Mouse (Mus musculus) stomach, embryonic 15.5 days (tissue): Measurements from ENCODE around the gene Amd1. TPM values are rescaled to one million over a fixed set of nuclear protein-coding genes. Genes with fewer than 3 reads are reported as not detected.

Experiments used
- ATAC-seq: fragments of 200-750 bp; cut with Nextera tagmentation; 2 replicates; pipeline ENCODE4 v1.8.0; 2017; ENCODE audit warnings: low read depth, moderate number of reproducible peaks, moderate TSS enrichment; ENCODE audit not compliant: insufficient read depth, low FRiP score
- H3K27ac ChIP-seq: fragments of 300-500 bp; sonication (generic); 2 replicates; pipeline ENCODE4 v1.5.1; 2015; ENCODE audit warnings: mild to moderate bottlenecking, inconsistent platforms
- H3K27me3 ChIP-seq: fragments of 300-500 bp; sonication (generic); replicated peaks from 2 replicates; pipeline ENCODE4 v1.6.1; 2015; ENCODE audit warnings: inconsistent platforms
- H3K36me3 ChIP-seq: fragments of 300-500 bp; sonication (generic); 2 replicates; pipeline ENCODE4 v1.6.1; 2015; ENCODE audit warnings: inconsistent platforms
- H3K4me1 ChIP-seq: fragments of 300-500 bp; sonication (generic); 2 replicates; pipeline ENCODE4 v1.6.1; 2015; ENCODE audit warnings: inconsistent platforms
- H3K4me2 ChIP-seq: fragments of 300-500 bp; sonication (generic); 2 replicates; pipeline ENCODE4 v1.6.1; 2015; ENCODE audit warnings: mild to moderate bottlenecking, inconsistent platforms
- H3K4me3 ChIP-seq: fragments of 300-500 bp; sonication (generic); replicated peaks from 2 replicates; pipeline ENCODE4 v1.5.1; 2015; ENCODE audit warnings: inconsistent platforms
- H3K9ac ChIP-seq: fragments of 300-500 bp; sonication (generic); 2 replicates; pipeline ENCODE4 v1.6.1; 2015; ENCODE audit warnings: inconsistent platforms
- H3K9me3 ChIP-seq: fragments of 300-500 bp; sonication (generic); 2 replicates; pipeline ENCODE4 v1.6.1; 2016; ENCODE audit warnings: inconsistent platforms
- WGBS: fragments of 180-500 bp; shearing (Covaris S2); methylation state at CpG from one replicate; pipeline ENCODE4 v1.1.7; 2015; 5-methylcytosine and 5-hydroxymethylcytosine counted together
- polyA plus RNA-seq: library from polyadenylated mRNA; unstranded; fragments of >200 nt; fragmentation: Nextera tagmentation; extraction: Ambion mirVana; gene quantifications from 2 replicates; pipeline ENCODE4 v1.2.1, GENCODE M21; 2015

Amd1 gene
- polyA plus RNA-seq, 1 experiment from 2014 or later, result 60.3 TPM

- no peak for ATAC-seq
- H3K9me3 ChIP-seq, result no peaks in the 10 kb centered on the region
- no peak overlapping the region for H3K4me2 ChIP-seq
- H3K27ac ChIP-seq, result no peak overlapping the region
- WGBS, result 83% methylated on average over 1 of the region's 1 CpGs
- peaks cover 23% of the 10 kb centered on the region; the same call in 1 of the 2 replicates for H3K36me3 ChIP-seq
- H3K27me3 ChIP-seq, result no peaks in the 10 kb centered on the region
- no peak overlapping the region for H3K4me3 ChIP-seq
- no peak overlapping the region for H3K9ac ChIP-seq
- no peaks in the 10 kb centered on the region for H3K4me1 ChIP-seq
These were observed 15.2 kb downstream of the Amd1 start for GRCm38 (mm10) chr10:40286767-40287166.

GRCm38 (mm10) chr10:40285571-40285970 lies 16.4 kb downstream of the Amd1 start:
- Histone ChIP-seq H3K27ac (no peak overlapping the region), H3K27me3 (no peaks in the 10 kb centered on the region), H3K36me3 (peaks cover 13% of the 10 kb centered on the region; the same call in 1 of the 2 replicates), H3K4me1 (no peaks in the 10 kb centered on the region), H3K9ac (no peak overlapping the region), H3K4me3 (no peak overlapping the region), H3K4me2 (no peak overlapping the region), H3K9me3 (no peaks in the 10 kb centered on the region)
- no peak for ATAC-seq
- WGBS, result 84% methylated on average over 1 of the region's 1 CpGs

GRCm38 (mm10) chr10:40284997-40285396 lies 17.0 kb downstream of the Amd1 start:
- Histone ChIP-seq H3K27me3 (no peaks in the 10 kb centered on the region), H3K4me1 (no peaks in the 10 kb centered on the region)

GRCm38 (mm10) chr10:40284179-40284831 lies 17.7 kb downstream of the Amd1 start:
- no peak for ATAC-seq
- H3K4me2 ChIP-seq, result no peak overlapping the region
- no peaks in the 10 kb centered on the region for H3K9me3 ChIP-seq
- no peaks in the 10 kb centered on the region for H3K4me1 ChIP-seq
- H3K36me3 ChIP-seq, result peaks cover 8% of the 10 kb centered on the region; the same call in 1 of the 2 replicates
- WGBS, result 79% methylated on average over 10 of the region's 10 CpGs
- H3K27me3 ChIP-seq, result no peaks in the 10 kb centered on the region
- no peak overlapping the region for H3K4me3 ChIP-seq
- no peak overlapping the region for H3K9ac ChIP-seq
- H3K27ac ChIP-seq, result no peak overlapping the region

More at GRCm38 (mm10) chr10:40284997-40285396, 17.0 kb downstream of the Amd1 start:
- Histone ChIP-seq H3K9me3 (no peaks in the 10 kb centered on the region), H3K9ac (no peak overlapping the region), H3K27ac (no peak overlapping the region), H3K4me3 (no peak overlapping the region), H3K4me2 (no peak overlapping the region), H3K36me3 (peaks cover 12% of the 10 kb centered on the region; the same call in 1 of the 2 replicates)
- 89% methylated on average over 3 of the region's 3 CpGs for WGBS
- ATAC-seq, result no peak

GRCm38 (mm10) chr10:40283636-40284035 lies 18.4 kb downstream of the Amd1 start:
- H3K27me3 ChIP-seq, result no peaks in the 10 kb centered on the region
- H3K9me3 ChIP-seq, result no peaks in the 10 kb centered on the region
- no peak overlapping the region for H3K9ac ChIP-seq
- H3K27ac ChIP-seq, result no peak overlapping the region
- no peak overlapping the region for H3K4me2 ChIP-seq
- H3K4me3 ChIP-seq, result no peak overlapping the region
- 91% methylated on average over 9 of the region's 9 CpGs for WGBS
- peaks cover 8% of the 10 kb centered on the region; the same call in 1 of the 2 replicates for H3K36me3 ChIP-seq
- no peak for ATAC-seq
- H3K4me1 ChIP-seq, result no peaks in the 10 kb centered on the region

GRCm38 (mm10) chr10:40281565-40281964 lies 20.4 kb downstream of the Amd1 start:
- Histone ChIP-seq H3K27ac (no peak overlapping the region), H3K4me2 (no peak overlapping the region), H3K9ac (no peak overlapping the region), H3K36me3 (peaks cover 8% of the 10 kb centered on the region; the same call in 1 of the 2 replicates), H3K27me3 (no peaks in the 10 kb centered on the region), H3K9me3 (no peaks in the 10 kb centered on the region), H3K4me3 (no peak overlapping the region), H3K4me1 (no peaks in the 10 kb centered on the region)
- ATAC-seq, result no peak; the same call in 1 of the 2 replicates
- WGBS, result 93% methylated on average over 2 of the region's 2 CpGs

GRCm38 (mm10) chr10:40278317-40278716 lies 23.7 kb downstream of the Amd1 start:
- no peaks in the 10 kb centered on the region for H3K9me3 ChIP-seq
- H3K4me1 ChIP-seq, result no peaks in the 10 kb centered on the region
- H3K27me3 ChIP-seq, result no peaks in the 10 kb centered on the region
- H3K36me3 ChIP-seq, result no peaks in the 10 kb centered on the region
- no peak overlapping the region for H3K4me2 ChIP-seq
- no peak overlapping the region for H3K4me3 ChIP-seq
- 58% methylated on average over 5 of the region's 5 CpGs for WGBS
- no peak overlapping the region for H3K9ac ChIP-seq
- ATAC-seq, result peak; percentile 28; the same call in 1 of the 2 replicates
- H3K27ac ChIP-seq, result no peak overlapping the region

GRCm38 (mm10) chr10:40275991-40276390 lies 26.0 kb downstream of the Amd1 start:
- no peak for ATAC-seq
- Histone ChIP-seq H3K27me3 (no peaks in the 10 kb centered on the region), H3K4me3 (no peak overlapping the region), H3K4me2 (no peak overlapping the region), H3K9ac (no peak overlapping the region), H3K9me3 (no peaks in the 10 kb centered on the region), H3K27ac (no peak overlapping the region), H3K36me3 (no peaks in the 10 kb centered on the region), H3K4me1 (no peaks in the 10 kb centered on the region)
- WGBS, result 57% methylated on average over 7 of the region's 7 CpGs

- WGBS, result 76% methylated on average over 5 of the region's 5 CpGs
- Histone ChIP-seq H3K36me3 (no peaks in the 10 kb centered on the region), H3K4me1 (no peaks in the 10 kb centered on the region), H3K4me3 (no peak overlapping the region), H3K4me2 (no peak overlapping the region), H3K9ac (no peak overlapping the region), H3K9me3 (no peaks in the 10 kb centered on the region), H3K27me3 (no peaks in the 10 kb centered on the region), H3K27ac (no peak overlapping the region)
- ATAC-seq, result peak; percentile 94
These were observed 28.0 kb downstream of the Amd1 start for GRCm38 (mm10) chr10:40273938-40274337.

GRCm38 (mm10) chr10:40271216-40271615 lies 30.8 kb downstream of the Amd1 start:
- H3K9ac ChIP-seq, result no peak overlapping the region
- ATAC-seq, result no peak
- 87% methylated on average over 3 of the region's 3 CpGs for WGBS
- H3K4me2 ChIP-seq, result no peak overlapping the region
- H3K9me3 ChIP-seq, result no peaks in the 10 kb centered on the region
- no peaks in the 10 kb centered on the region for H3K27me3 ChIP-seq
- no peak overlapping the region for H3K4me3 ChIP-seq
- no peaks in the 10 kb centered on the region for H3K36me3 ChIP-seq
- H3K27ac ChIP-seq, result no peak overlapping the region
- no peaks in the 10 kb centered on the region for H3K4me1 ChIP-seq

- Histone ChIP-seq H3K9me3 (no peaks in the 10 kb centered on the region), H3K4me3 (no peak overlapping the region), H3K27me3 (no peaks in the 10 kb centered on the region), H3K27ac (no peak overlapping the region), H3K4me2 (no peak overlapping the region), H3K36me3 (no peaks in the 10 kb centered on the region), H3K9ac (no peak overlapping the region), H3K4me1 (no peaks in the 10 kb centered on the region)
- no peak for ATAC-seq
- WGBS, result 92% methylated on average over 3 of the region's 3 CpGs
These were observed 37.1 kb downstream of the Amd1 start for GRCm38 (mm10) chr10:40264920-40265319.

- ATAC-seq, result no peak
- Histone ChIP-seq H3K9ac (no peak overlapping the region), H3K27ac (no peak overlapping the region), H3K4me1 (0 out of 2 replicates have a peak, but pooled peaks cover 3% of the 10 kb centered on the region), H3K36me3 (no peaks in the 10 kb centered on the region), H3K27me3 (no peaks in the 10 kb centered on the region), H3K9me3 (no peaks in the 10 kb centered on the region), H3K4me3 (no peak overlapping the region), H3K4me2 (no peak overlapping the region)
- 79% methylated on average over 4 of the region's 4 CpGs for whole genome bisulfite sequencing
These were observed 38.3 kb downstream of the Amd1 start for GRCm38 (mm10) chr10:40263691-40264090.
